Mouse (Mus musculus) lung, postnatal 36 days (tissue): ENCODE data around the gene Gm21721.
"Not testable (repeated sequence)": the region's sequence is repeated elsewhere in the genome, so short reads cannot be mapped to it uniquely, and the experiment has no call there.

Experiments used
- DNase-seq: peaks from one replicate; pipeline ENCODE4 v3.0.0; 2022; ENCODE audit warnings: mixed read lengths

The Gm21721 gene

GRCm38 (mm10) chrY:9202090-9202489 lies at the start of gene Gm21721:
TSS of gene Gm21721 (minus strand) at chrY:9202190.
- not testable (repeated sequence) for DNase-seq
